8 mouse cellular contexts compared by ENCODE assay signal in the genomic region with DNA sequence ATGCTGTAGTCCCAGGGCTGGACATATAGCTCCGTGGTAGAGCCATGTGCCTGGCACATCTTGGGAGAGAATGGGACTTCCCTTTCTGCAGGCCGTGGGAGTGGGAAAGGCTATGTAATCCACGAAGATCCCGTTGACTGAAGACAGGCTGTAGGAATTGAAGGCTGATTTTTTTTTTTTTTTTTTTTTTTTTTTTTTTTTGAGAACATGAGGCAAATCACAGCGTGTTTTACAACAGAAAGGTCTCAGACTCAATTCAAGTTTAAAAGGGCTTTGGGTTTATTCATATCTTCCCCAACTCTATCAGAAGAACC. TPM values are rescaled to one million over a fixed set of nuclear protein-coding genes. Genes with fewer than 3 reads are reported as not detected.
A peak's percentile ranks its signal among the peaks of the same experiment; 100 is the strongest.
DNase-seq lines count a peak whose midpoint lies in the region; ATAC-seq and TF ChIP-seq lines count a peak whose summit lies in the region.

No protein-coding gene starts in this region.

- WGBS in neural tube, embryonic 11.5 days, result 3% methylated on average over 5 of the region's 5 CpGs
- 2% methylated on average over 5 of the region's 5 CpGs for WGBS in limb, embryonic 13.5 days
- 4% methylated on average over 5 of the region's 5 CpGs for WGBS in small intestine, adult 2 months

- peak overlapping the region; percentile 98 for H3K4me3 ChIP-seq in neural tube, embryonic 11.5 days (ENCODE audit: low read depth, low read length)
- peak overlapping the region; percentile 70 for H3K4me3 ChIP-seq in erythroblast, embryonic 14.5 days (replicated peaks)
- peak overlapping the region; percentile 92 for H3K4me3 ChIP-seq in limb, embryonic 13.5 days
- H3K4me3 ChIP-seq in small intestine, adult 2 months (ENCODE audit: low read depth, low read length), result peak overlapping the region; percentile 75

- no peaks in the 10 kb centered on the region for H3K9me3 ChIP-seq in neural tube, embryonic 11.5 days (ENCODE audit: control insufficient read depth, low read length)
- H3K9me3 ChIP-seq in erythroblast, embryonic 14.5 days (ENCODE audit: control insufficient read depth, low read length), result peaks cover 3% of the 10 kb centered on the region
- H3K9me3 ChIP-seq in limb, embryonic 13.5 days, result no peaks in the 10 kb centered on the region

- no peak for ATAC-seq in neural tube, embryonic 11.5 days (ENCODE audit: insufficient read depth, low FRiP score, low TSS enrichment)
- ATAC-seq in limb, embryonic 13.5 days (ENCODE audit: low FRiP score, low read depth), result no peak
- no peak for ATAC-seq in megakaryocyte progenitor cell, adult 5-6 weeks (replicated peaks; ENCODE audit: poor library complexity)

- no peaks in the 10 kb centered on the region for H3K27me3 ChIP-seq in neural tube, embryonic 11.5 days (ENCODE audit: control insufficient read depth, insufficient read depth, low read length)
- no peaks in the 10 kb centered on the region for H3K27me3 ChIP-seq in erythroblast, embryonic 14.5 days (ENCODE audit: control insufficient read depth)
- no peaks in the 10 kb centered on the region for H3K27me3 ChIP-seq in limb, embryonic 13.5 days
- no peaks in the 10 kb centered on the region for H3K27me3 ChIP-seq in small intestine, adult 2 months (ENCODE audit: control insufficient read depth, insufficient read depth, low read length)

- no peak for TF ChIP-seq POLR2A in small intestine, adult 2 months (IDR thresholded peaks at IDR 0.05; ENCODE audit: low read depth, low read length)

- peak overlapping the region; percentile 97 for H3K9ac ChIP-seq in neural tube, embryonic 11.5 days (ENCODE audit: low read length)
- peak overlapping the region; percentile 99 for H3K9ac ChIP-seq in limb, embryonic 13.5 days

- no peak overlapping the region for H3K27ac ChIP-seq in neural tube, embryonic 11.5 days (ENCODE audit: low read depth, low read length)
- peak overlapping the region; percentile 97; the same call in 1 of the 2 replicates for H3K27ac ChIP-seq in limb, embryonic 13.5 days
- no peak overlapping the region for H3K27ac ChIP-seq in small intestine, adult 2 months (ENCODE audit: insufficient read depth, low read depth, low read length)

- peaks cover 6% of the 10 kb centered on the region for H3K4me1 ChIP-seq in neural tube, embryonic 11.5 days (ENCODE audit: control insufficient read depth, insufficient read depth, low read length)
- peaks cover 56% of the 10 kb centered on the region for H3K4me1 ChIP-seq in erythroblast, embryonic 14.5 days (ENCODE audit: control insufficient read depth)
- peaks cover 20% of the 10 kb centered on the region for H3K4me1 ChIP-seq in limb, embryonic 13.5 days
- H3K4me1 ChIP-seq in small intestine, adult 2 months (ENCODE audit: control insufficient read depth, insufficient read depth, insufficient read length, low read length), result peaks cover 2% of the 10 kb centered on the region; the same call in 1 of the 2 replicates

- no peak for DNase-seq in neural tube, embryonic 11.5 days (ENCODE audit: low spot score)
- no peak for DNase-seq in neural tube, embryonic 10.5 days (ENCODE audit: extremely low spot score, low spot score)
- DNase-seq in spleen, postnatal 14 days (ENCODE audit: low spot score in 2 of 2), result no peak
- no peak for DNase-seq in lung, postnatal 10 days

- H3K4me2 ChIP-seq in neural tube, embryonic 11.5 days (ENCODE audit: low read depth), result peak overlapping the region; percentile 53
- peak overlapping the region; percentile 73 for H3K4me2 ChIP-seq in limb, embryonic 13.5 days (replicated peaks)

- peaks cover 20% of the 10 kb centered on the region for H3K36me3 ChIP-seq in neural tube, embryonic 11.5 days (ENCODE audit: control insufficient read depth, insufficient read depth, low read length)
- peaks cover 96% of the 10 kb centered on the region for H3K36me3 ChIP-seq in erythroblast, embryonic 14.5 days (ENCODE audit: control insufficient read depth)
- H3K36me3 ChIP-seq in limb, embryonic 13.5 days, result peaks cover 70% of the 10 kb centered on the region
- H3K36me3 ChIP-seq in small intestine, adult 2 months (ENCODE audit: control insufficient read depth, insufficient read depth, low read length), result peaks cover 26% of the 10 kb centered on the region

- TF ChIP-seq CTCF in small intestine, adult 2 months (IDR thresholded peaks at IDR 0.05; ENCODE audit: extremely low read depth, insufficient read length, insufficient replicate concordance, low read depth, low read length), result no peak

RNA-seq across cellular contexts. Expression of a gene that starts 1.6 kb away (rescaled TPM):
- 366 and 382 TPM in 2 replicates for polyA plus RNA-seq in neural tube, embryonic 11.5 days (2014; fragmentation: Nextera tagmentation; extraction: Ambion mirVana)
- polyA plus RNA-seq in erythroblast, embryonic 14.5 days (2012), result 364 and 434 TPM in 2 replicates
- polyA plus RNA-seq in limb, embryonic 13.5 days (2015; fragmentation: Nextera tagmentation; extraction: Ambion mirVana), result 382 and 390 TPM in 2 replicates
- polyA plus RNA-seq in small intestine, adult 2 months (2012; rRNA removed), result 180 and 255 TPM in 2 replicates
- total RNA-seq in megakaryocyte progenitor cell, adult 5-6 weeks (2015), result 109 and 111 TPM in 2 replicates
- 270 and 329 TPM in 2 replicates for total RNA-seq in megakaryocyte progenitor cell, adult 5-6 weeks (2017)

RNA-seq across cellular contexts. Expression of a gene that starts 8.0 kb away (rescaled TPM):
- polyA plus RNA-seq in neural tube, embryonic 11.5 days (2014; fragmentation: Nextera tagmentation; extraction: Ambion mirVana), result 139 and 140 TPM in 2 replicates
- polyA plus RNA-seq in erythroblast, embryonic 14.5 days (2012), result 331 and 361 TPM in 2 replicates
- 111 and 116 TPM in 2 replicates for polyA plus RNA-seq in limb, embryonic 13.5 days (2015; fragmentation: Nextera tagmentation; extraction: Ambion mirVana)
- 37.0 and 44.0 TPM in 2 replicates for polyA plus RNA-seq in small intestine, adult 2 months (2012; rRNA removed)
- 123 and 124 TPM in 2 replicates for total RNA-seq in megakaryocyte progenitor cell, adult 5-6 weeks (2015)
- total RNA-seq in megakaryocyte progenitor cell, adult 5-6 weeks (2017), result 46.4 and 55.8 TPM in 2 replicates

RNA-seq across cellular contexts. Expression of a gene that starts 10.2 kb away (rescaled TPM):
- 47.6 and 48.6 TPM in 2 replicates for polyA plus RNA-seq in neural tube, embryonic 11.5 days (2014; fragmentation: Nextera tagmentation; extraction: Ambion mirVana)
- 0.15 and 0.20 TPM in 2 replicates for polyA plus RNA-seq in erythroblast, embryonic 14.5 days (2012)
- 40.2 and 40.5 TPM in 2 replicates for polyA plus RNA-seq in limb, embryonic 13.5 days (2015; fragmentation: Nextera tagmentation; extraction: Ambion mirVana)
- polyA plus RNA-seq in small intestine, adult 2 months (2012; rRNA removed), result 27.7 and 47.4 TPM in 2 replicates
- total RNA-seq in megakaryocyte progenitor cell, adult 5-6 weeks (2015), result 50.3 and 54.8 TPM in 2 replicates
- total RNA-seq in megakaryocyte progenitor cell, adult 5-6 weeks (2017), result 18.9 and 21.0 TPM in 2 replicates

RNA-seq across cellular contexts. Expression of a gene that starts 16.0 kb away (rescaled TPM):
- polyA plus RNA-seq in neural tube, embryonic 11.5 days (2014; fragmentation: Nextera tagmentation; extraction: Ambion mirVana), result 14.9 and 17.1 TPM in 2 replicates
- 24.5 and 25.4 TPM in 2 replicates for polyA plus RNA-seq in erythroblast, embryonic 14.5 days (2012)
- 6.8 and 7.8 TPM in 2 replicates for polyA plus RNA-seq in limb, embryonic 13.5 days (2015; fragmentation: Nextera tagmentation; extraction: Ambion mirVana)
- 113 and 257 TPM in 2 replicates for polyA plus RNA-seq in small intestine, adult 2 months (2012; rRNA removed)
- 3.9 and 13.2 TPM in 2 replicates for total RNA-seq in megakaryocyte progenitor cell, adult 5-6 weeks (2015)
- total RNA-seq in megakaryocyte progenitor cell, adult 5-6 weeks (2017), result 2.4 and 5.3 TPM in 2 replicates

RNA-seq across cellular contexts. Expression of a gene that starts 25.4 kb away (rescaled TPM):
- polyA plus RNA-seq in neural tube, embryonic 11.5 days (2014; fragmentation: Nextera tagmentation; extraction: Ambion mirVana), result 29.3 and 32.9 TPM in 2 replicates
- 1.4 and 1.5 TPM in 2 replicates for polyA plus RNA-seq in erythroblast, embryonic 14.5 days (2012)
- polyA plus RNA-seq in limb, embryonic 13.5 days (2015; fragmentation: Nextera tagmentation; extraction: Ambion mirVana), result 27.8 and 28.9 TPM in 2 replicates
- polyA plus RNA-seq in small intestine, adult 2 months (2012; rRNA removed), result 12.4 and 22.3 TPM in 2 replicates
- 11.9 and 13.0 TPM in 2 replicates for total RNA-seq in megakaryocyte progenitor cell, adult 5-6 weeks (2015)
- total RNA-seq in megakaryocyte progenitor cell, adult 5-6 weeks (2017), result 18.7 and 21.3 TPM in 2 replicates

Comparison
In these comparisons a context has a peak if more than half of its experiments do, and no peak if none do; other contexts are left out.
1. RNA of a gene that starts 10.2 kb away (polyA plus RNA-seq): 47.6 to 48.6 TPM in neural tube, embryonic 11.5 days, 27.7 to 47.4 TPM in small intestine, adult 2 months and 40.2 to 40.5 TPM in limb, embryonic 13.5 days; 0.15 to 0.20 TPM in erythroblast, embryonic 14.5 days; every median in the first group is over 10 times any median in the second.
2. Peak in every context shown above with its lines, with median percentiles within 50 percentile points of each other: H3K4me3 ChIP-seq.